Mouse (Mus musculus): ENCODE measurements around the gene Clec12a.
"Not testable (repeated sequence)": the region's sequence is repeated elsewhere in the genome, so short reads cannot be mapped to it uniquely, and the experiment has no call there.

The Clec12a gene

GRCm38 (mm10) chr6:129342391-129342790, at the start of gene Clec12a:
Gene Clec12a, plus strand, starts transcription at chr6:129342691.
- DNase-seq (ENCODE audit: low spot score in 2 of 2): not testable (repeated sequence)

DNA sequence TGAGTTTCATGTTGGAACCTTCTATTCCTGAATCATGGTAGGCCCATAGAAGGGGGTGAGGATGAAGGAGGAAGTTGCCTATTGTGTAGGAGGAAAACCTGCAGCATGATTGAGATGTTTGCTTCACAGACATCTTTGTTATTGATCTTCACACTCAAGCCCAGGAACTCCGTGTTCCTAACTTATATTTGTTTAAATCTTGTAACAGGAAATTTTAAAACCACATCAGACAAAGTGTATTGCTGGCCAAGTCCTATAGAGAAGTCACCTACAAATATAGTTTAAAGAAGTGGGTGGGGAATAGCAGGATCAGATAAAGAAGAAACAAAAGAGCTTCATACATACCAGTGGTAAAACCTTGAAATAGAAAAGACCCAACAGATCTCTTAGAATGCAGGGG, 38.3 kb upstream of the Clec12a start:
- no peak for DNase-seq (ENCODE audit: low spot score in 2 of 2)

DNA sequence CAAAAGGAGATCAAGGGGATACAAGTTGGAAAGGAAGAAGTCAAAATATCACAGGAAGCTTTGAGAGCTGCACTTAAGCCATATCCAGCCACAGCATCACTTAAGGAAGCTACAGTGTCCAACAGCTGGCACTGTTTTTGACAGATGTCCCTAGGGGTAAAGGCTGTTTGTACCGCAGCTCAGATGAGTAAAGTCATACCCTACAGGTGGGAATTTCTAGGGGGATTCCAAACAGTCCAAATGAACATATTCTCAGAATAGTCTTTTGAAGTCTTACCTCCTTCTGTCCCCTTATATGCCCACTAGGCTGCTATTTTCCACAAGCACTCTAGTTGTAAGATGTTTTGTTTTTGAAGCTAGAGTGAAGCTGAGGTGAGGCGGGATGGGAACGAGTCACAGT, 30.0 kb upstream of the Clec12a start:
- no peak for DNase-seq (ENCODE audit: low spot score in 2 of 2)

GRCm38 (mm10) chr6:129314655-129315168, 27.8 kb upstream of the Clec12a start:
- no peak for DNase-seq (ENCODE audit: low spot score in 2 of 2)

GRCm38 (mm10) chr6:129315698-129316097, 26.8 kb upstream of the Clec12a start:
- DNase-seq (ENCODE audit: low spot score in 2 of 2): no peak

DNA sequence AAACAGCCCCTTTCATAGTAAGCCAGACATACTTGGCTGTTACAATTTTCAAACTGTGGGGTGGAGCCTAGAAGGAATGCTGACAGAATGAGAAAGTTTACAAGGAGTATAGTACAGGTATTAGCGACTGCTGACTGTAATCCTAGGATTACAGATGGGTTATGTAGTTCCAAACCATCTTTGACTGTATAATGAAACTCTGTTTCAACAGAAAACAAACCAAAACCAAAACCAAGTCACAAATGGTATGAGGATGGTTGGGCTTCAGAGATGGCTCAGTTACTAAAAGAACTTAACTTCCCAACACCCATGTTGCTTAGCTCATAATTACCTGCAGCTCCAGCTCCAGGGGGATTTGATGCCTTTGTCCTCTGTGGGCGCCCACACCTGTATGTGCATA, 26.0 kb upstream of the Clec12a start:
- no peak for DNase-seq (ENCODE audit: low spot score in 2 of 2)

DNA sequence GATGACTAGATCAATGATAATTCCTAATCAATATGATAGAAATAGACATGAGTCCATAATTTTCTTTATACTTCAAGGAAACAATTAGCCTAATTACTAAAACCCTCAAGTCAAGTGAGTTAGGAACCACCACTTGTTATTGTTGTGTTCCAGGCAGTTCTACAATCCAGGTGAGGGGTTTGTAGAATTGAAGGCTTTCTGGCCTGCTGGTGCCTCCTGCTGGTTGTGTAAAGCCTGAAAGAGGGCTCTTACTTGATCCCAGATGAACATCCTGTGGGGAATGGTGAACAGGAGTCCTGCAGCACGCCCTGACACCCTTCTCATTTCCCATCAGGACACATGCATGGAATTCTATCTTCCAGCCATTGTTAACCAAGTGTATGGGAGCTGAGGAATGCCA, 24.1 kb upstream of the Clec12a start:
- no peak for DNase-seq (ENCODE audit: low spot score in 2 of 2)

DNA sequence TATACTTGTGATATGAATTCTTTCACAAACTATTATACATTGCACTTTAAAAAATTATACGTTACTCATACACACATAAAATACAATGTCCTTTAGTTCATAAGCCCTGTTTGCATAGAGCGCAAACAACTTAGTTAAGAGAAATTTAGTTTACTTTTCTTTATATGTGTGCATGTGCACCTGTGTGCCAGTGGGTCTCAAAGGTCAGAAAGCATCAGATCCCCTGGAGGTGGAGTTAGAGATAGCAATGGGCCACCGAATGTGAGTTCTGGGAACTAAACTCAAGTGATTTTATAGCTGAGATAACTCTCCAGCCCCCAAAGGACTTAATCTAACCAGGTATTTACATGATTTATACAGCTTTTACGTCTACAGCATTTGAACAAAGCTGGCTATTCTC, 23.2 kb upstream of the Clec12a start:
- no peak for DNase-seq (ENCODE audit: low spot score in 2 of 2)

DNA sequence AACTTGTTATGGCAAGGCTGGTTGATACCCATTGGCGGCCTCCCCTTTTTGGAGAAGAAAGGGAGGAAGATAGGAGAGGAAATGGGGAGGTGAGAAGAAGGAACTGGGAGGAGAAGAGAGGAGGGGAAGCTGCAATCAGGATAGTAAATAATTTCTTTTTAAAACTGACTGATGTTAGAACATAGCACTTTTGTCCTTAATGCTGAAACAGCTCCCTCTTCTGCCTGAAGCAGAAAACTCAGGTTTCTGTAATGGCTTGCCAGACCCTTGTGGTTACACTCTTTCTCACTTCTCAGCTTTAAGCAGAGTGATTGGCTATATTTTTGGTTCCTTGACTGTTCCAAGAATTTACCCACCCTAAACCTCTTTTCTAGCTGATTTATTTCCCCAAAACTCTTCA, 16.5 kb upstream of the Clec12a start:
- DNase-seq (ENCODE audit: low spot score in 2 of 2): no peak

- no peak for DNase-seq (ENCODE audit: low spot score in 2 of 2)
Measured at GRCm38 (mm10) chr6:129326568-129327150, 15.8 kb upstream of the Clec12a start.

- no peak for DNase-seq (ENCODE audit: low spot score in 2 of 2)
Measured at GRCm38 (mm10) chr6:129331610-129332009, 10.9 kb upstream of the Clec12a start, which contains the start of gene 4922502D21Rik. Gene 4922502D21Rik, minus strand, starts transcription at chr6:129331796.

DNA sequence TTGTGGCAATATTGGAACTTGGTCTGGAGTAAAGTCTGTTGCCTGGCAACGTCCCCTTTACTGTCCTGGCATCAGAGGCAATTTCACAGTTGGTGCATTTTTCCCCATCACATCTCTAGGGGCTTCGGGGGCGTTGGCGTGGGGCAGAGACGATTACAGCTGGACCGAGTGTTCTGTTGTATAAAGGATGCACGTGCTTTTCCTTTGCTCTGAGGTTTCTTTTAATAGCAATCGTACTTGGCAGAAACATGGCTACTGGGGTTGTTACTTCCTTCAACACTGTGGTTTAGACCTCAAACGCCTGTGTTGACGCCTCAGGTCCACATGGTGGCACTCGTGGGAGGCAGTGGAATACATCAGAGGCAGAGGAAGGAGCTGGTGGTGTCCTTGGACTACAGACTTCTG, 8.8 kb upstream of the Clec12a start:
- peak; percentile 22 to 52 for DNase-seq (ENCODE audit: low spot score in 2 of 2)

DNA sequence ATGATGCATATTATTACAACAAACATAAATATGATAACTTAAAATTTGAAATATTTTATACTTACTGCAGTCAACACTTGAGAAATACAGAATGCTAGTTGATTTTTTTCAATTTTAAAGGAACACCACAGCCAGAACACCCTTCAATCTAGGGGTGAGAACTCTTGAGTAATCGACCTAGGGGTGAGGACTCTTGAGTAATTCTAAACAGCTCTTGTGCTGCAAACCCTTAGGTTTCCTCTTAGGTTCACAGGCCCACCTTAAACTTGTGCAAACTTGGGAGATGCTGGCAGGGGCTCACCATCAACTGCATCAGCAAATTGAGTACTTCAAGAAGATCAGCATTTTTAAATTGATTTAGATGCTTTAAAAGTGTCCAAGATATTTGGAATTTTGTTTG, 4.7 kb upstream of the Clec12a start:
- DNase-seq (ENCODE audit: low spot score in 2 of 2): no peak

- no peak for DNase-seq (ENCODE audit: low spot score in 2 of 2)
Measured at GRCm38 (mm10) chr6:129344408-129344807, 1.9 kb downstream of the Clec12a start.

DNA sequence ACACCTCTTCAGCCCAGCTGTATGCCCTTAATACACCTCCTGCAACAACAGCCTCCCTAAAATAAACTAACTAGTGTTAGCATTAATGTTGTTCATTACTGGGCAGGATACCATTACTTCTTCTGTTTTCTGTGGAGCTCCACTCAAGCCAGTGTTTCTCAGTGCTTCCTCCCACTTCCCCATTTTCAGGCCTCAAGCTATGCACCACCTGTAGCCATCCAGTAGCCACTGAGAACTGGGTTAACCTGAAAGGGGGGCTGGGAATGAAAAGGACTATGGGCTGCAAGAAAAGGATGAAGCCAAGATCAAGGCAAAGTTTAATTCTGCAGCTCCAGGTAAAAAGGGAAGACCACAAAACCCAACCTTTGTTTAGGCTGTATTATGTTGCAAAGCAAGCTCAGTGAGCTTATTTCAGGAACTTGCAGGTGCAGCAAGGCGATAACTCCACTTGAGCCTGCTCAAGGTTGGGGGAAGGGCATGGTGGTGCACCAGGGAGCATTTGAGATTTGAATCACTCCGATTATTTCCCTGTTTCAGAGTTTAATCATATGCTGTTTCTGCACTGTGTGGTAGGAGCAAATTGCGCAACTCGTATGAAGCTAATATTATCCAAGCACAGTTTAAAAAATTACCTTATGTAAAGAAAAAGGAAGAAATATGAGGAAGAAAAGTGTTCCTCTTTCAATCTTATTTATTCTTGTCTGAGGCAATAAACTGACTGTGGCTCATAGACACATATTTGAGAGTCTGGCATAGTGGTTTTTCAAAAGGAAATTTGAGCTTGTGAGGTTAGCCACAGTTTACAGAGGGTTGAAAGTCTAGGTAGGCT, 7.2 kb downstream of the Clec12a start:
- DNase-seq (ENCODE audit: low spot score in 2 of 2): no peak

DNA sequence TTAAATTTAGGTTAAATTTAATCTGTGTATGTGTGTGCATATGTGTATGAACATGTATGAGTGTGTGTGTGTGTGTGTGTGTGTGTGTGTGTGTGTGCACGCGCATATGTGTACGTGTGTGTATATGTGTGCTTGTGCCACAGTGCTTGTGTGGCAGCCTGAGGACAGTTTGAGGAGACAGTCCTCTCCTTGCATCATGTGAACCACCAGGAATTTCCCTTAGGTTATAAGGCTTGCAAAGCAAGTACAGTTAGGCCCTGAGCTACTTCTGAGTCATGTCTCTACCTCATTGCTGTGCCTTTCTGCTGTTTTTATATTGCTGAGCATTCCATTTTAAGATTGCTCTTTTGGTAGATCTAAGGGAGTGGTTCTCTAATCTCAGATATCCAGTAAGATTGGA, 8.6 kb downstream of the Clec12a start:
- no peak for DNase-seq (ENCODE audit: low spot score in 2 of 2)

DNA sequence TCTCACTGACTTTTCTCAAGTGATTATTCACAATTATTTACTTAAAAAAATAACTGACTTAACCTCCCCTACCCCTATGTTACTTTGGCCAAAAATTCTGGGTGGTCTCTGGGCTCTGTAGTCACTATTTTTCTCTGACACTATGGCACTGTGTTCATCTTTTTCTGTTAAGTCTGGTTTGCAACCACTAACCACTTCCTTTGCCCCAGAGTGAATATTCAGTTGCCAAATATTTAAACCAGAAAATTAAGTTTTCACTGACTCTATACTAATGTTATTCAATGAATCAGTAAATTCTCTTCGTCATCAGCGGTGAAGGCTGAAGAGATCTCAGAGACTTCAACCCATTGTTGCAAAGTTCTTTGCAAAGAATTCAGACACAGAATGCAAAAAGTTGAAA, 13.3 kb downstream of the Clec12a start:
- no peak for DNase-seq (ENCODE audit: low spot score in 2 of 2)

DNA sequence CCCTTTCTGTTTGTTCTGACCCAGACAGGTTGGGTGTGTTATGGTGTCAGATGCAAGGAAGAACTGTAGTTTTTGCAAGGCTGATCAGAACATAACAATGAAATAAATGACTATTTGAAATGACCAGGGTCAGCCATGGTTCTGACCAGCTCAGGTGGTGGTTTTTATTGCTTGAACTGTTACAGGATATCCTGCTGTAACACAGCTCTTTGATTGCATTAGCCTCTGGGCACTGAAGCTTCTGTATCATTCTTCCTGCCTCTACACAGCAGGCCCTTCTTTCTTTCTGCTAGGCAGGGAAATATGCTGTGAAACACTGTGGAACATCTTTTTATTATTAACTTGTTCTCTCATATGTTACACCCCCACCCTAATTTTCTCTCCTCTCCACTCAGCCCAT, 13.9 kb downstream of the Clec12a start:
- no peak for DNase-seq (ENCODE audit: low spot score in 2 of 2)

GRCm38 (mm10) chr6:129359515-129359914, 17.0 kb downstream of the Clec12a start:
- no peak for DNase-seq (ENCODE audit: low spot score in 2 of 2)

- DNase-seq (ENCODE audit: low spot score in 2 of 2): no peak
Measured at GRCm38 (mm10) chr6:129363942-129364341, 21.5 kb downstream of the Clec12a start.

GRCm38 (mm10) chr6:129365959-129366359, 23.5 kb downstream of the Clec12a start:
- DNase-seq (ENCODE audit: low spot score in 2 of 2): peak in 1 of 2 experiments; percentile 8

DNA sequence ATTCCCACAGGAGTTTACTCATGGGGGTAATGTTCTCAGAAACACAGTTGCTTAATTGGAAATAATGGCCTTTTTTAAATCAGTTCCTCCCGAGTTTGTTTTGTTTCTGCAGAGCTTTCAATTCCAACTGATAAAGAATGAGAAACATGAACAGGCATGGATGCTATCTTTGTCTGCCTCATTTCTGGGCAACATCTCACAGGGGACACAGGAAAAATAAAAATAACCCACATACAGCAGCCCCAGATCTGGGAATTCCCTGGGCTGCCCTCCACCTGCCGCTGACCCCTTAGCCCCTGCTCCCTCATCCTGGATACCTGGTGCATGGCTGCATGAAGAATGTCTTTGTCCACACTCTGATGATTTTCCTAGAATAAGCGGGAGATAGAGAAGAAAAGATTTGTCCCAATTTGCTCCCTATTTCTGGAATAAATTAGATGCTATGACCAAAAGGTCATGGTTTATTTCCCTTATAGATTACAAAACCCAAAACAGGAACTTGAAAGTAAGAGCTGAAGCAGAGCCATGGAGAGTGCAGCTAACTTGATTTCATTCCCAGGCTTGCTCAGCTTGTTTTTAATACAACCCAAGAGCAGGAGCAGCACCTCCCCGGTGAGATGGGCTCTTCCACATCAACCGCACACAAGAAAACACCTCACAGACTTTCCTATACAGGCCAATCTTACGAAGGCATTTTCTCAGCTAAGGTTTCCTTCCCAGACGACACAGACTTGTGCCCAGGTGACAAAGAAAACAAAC, 27.1 kb downstream of the Clec12a start:
- DNase-seq (ENCODE audit: low spot score in 2 of 2): no peak
